Mouse (Mus musculus) kidney, adult 10 weeks (tissue): Measurements from ENCODE around the gene Ndufaf4. TPM values are rescaled to one million over a fixed set of nuclear protein-coding genes. Genes with fewer than 3 reads are reported as not detected.

Experiments
- polyA plus RNA-seq: library from polyadenylated mRNA; stranded (reverse); fragments of 350-450 nt; fragmentation: Illumina TruSeq; extraction: RNeasy Lipid Tissue Mini Kit (QIAGEN cat#74804); gene quantifications from one replicate; pipeline ENCODE4 v1.2.3, GENCODE M21; 2014; ENCODE audit warnings: low read depth, low replicate concordance

Ndufaf4 gene
- polyA plus RNA-seq: 162 TPM

DNA sequence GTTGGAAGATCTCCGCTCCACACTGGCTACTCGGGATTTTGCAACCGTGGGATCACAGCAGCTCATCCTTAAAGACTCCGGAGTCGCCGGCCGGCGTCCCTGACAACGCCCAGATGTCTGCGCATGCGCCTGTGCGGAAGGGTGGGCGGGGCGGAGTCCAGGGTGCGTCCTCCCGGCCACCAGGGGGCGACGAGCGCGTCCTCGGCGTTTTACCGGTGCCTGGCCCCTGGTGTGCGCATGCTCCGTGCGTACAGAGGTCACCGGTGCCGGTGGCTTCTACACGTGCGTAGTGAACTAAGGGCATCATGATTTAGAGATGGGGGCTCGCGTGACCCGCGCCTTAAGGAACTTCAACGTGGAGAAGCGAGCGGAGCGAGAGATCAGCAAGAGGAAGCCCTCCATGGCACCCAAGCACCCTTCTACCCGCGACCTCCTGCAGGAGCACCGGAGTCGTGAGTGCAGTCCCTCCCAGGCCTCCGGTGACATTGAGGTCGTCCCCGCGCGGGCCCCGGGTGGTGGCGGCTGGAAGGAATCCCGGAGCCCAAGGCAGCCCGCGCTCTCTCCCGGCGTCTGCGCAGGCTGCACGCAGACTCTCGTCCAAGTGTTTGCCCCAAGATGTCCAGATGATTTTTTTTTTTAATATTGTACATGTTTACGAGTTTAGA, at the start of gene Ndufaf4:
TSS of gene Ndufaf4 (plus strand) at position 233 of the 665 bp plus-strand sequence.

GRCm38 (mm10) chr4:24850401-24851325, 47.2 kb upstream of the Ndufaf4 start, which contains the start of gene Klhl32:
Gene Klhl32, minus strand, starts transcription at chr4:24851124.

Other genes with a start within 250 kb of the Ndufaf4 start
- gene Klhl32, start 47.0 kb upstream of the Ndufaf4 start, polyA plus RNA-seq: 1.7 TPM
- gene Gpr63, start 68.3 kb downstream of the Ndufaf4 start, polyA plus RNA-seq: 1.9 TPM